Mouse (Mus musculus) cerebellum, adult 2 months (tissue): ENCODE results near the gene Eif4a3.

Experiments
- CTCF ChIP-seq: fragments of 200-500 bp; IDR thresholded peaks from 2 replicates; pipeline ENCODE4 v1.5.1; 2011; ENCODE audit warnings: low read depth, mild to moderate bottlenecking, control low read depth, low read length, moderate library complexity, borderline replicate concordance; ENCODE audit not compliant: insufficient read depth
- POLR2A ChIP-seq: fragments of 200-500 bp; IDR thresholded peaks from 2 replicates; pipeline ENCODE4 v1.6.1; 2011; ENCODE audit warnings: low read length, control low read depth, borderline replicate concordance; ENCODE audit not compliant: insufficient read depth

- no peak for TF ChIP-seq CTCF
- no peak for TF ChIP-seq POLR2A
Observed at GRCm38 (mm10) chr11:119300986-119301385, 1.1 kb upstream of the Eif4a3 start.
